Mouse (Mus musculus) MEL-GATA-1-ER (cell line): ENCODE measurements at regions not wholly inside any gene's neighbourhood (a gene's known extent, or its start where the extent isn't known, plus 50 kb on each side); places are given as distances from the start of the nearest gene placed in this dataset.
A peak's percentile ranks its signal among the peaks of the same experiment; 100 is the strongest.

Experiments used
- DNase-seq: peaks from one replicate; pipeline ENCODE4 v3.0.0-alpha.2; 2012; ENCODE audit warnings: low read depth; ENCODE audit errors: extremely low read depth

DNA sequence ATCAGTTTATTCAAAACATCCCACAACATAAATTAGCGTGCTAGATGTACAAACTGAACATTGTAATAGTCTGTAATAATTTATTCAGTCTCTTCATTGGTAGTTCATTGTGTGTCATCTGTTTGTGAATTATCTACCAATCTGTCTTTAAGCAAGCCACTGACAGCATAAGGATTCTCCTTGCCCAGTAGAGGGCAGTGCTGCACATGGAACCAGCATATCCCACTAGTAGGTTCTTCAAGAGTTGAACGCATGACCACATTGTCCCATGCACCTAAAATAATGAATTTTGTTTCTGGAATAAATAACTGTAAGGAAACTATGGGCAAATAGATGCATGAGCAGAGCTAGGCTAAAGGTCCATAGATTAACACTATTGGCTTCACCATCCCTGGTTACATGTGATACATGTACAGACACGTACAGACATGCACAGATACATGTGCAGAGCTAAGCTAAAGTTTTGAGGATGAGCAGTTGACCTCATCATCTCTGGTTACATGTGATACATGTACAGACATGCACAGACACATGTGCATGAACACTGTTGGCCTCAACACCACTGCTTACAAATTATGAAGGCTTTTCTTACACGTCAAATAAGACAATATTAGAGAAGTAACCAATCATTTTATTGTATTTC is 143.0 kb upstream of the Ctnnd2 start:
- peak; percentile 18 for DNase-seq

DNA sequence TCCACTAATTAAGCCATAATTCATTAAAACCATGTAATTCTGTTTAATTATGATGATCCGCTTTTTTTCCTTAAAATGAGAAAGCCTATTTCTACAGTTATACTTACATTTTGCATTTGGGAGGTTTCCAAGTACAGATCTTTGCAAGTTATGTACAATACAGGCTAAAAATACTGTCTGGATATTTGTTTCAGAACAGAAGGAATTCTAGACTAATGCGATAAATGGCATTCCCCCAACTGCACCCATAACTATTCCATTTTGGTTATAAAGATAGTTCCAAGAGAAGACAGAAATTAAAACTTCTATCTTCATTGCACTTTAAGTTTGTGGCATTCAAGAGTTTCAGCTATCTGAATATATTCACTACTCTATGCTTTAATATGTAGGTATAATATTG is 137.0 kb upstream of the Ctnnd2 start:
- no peak for DNase-seq

DNA sequence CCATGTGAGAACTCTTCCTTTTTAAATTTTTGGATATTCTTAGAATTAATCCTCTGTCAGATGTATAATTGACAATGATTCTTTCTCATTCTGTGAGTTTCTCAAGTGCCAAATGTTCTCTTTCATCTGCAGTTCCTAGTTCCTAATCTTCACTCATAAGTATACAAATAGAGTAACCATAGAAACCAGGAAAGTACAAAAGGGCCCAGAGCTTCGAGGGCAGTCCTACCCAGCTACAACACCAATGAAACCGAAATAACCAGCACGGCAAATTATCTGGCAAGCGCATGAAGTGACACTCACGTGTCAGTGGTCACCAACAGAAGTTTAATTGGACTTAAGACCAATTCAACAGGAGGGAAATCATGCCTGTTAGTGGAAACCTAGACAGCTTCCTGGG is 121.5 kb upstream of the Ctnnd2 start:
- no peak for DNase-seq

DNA sequence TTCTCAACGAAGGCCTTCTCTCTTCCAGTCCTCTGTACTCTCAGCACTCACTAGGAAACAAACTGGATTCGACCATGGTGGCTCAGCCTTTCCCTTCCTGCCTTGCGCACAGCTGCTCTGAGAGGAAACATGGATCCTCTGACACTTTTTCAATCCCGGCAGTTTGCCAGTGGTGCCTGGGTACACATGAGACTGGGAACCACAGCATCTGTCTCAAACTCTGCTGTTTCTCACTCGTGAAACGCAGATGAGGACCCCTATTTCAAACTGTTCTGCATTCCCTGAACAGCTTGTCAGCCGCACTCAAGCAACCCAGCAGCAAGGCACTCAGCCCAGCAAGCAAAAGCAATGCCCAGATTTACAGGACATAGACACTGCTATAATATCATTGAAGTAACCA is 112.6 kb upstream of the Ctnnd2 start:
- DNase-seq, result no peak

DNA sequence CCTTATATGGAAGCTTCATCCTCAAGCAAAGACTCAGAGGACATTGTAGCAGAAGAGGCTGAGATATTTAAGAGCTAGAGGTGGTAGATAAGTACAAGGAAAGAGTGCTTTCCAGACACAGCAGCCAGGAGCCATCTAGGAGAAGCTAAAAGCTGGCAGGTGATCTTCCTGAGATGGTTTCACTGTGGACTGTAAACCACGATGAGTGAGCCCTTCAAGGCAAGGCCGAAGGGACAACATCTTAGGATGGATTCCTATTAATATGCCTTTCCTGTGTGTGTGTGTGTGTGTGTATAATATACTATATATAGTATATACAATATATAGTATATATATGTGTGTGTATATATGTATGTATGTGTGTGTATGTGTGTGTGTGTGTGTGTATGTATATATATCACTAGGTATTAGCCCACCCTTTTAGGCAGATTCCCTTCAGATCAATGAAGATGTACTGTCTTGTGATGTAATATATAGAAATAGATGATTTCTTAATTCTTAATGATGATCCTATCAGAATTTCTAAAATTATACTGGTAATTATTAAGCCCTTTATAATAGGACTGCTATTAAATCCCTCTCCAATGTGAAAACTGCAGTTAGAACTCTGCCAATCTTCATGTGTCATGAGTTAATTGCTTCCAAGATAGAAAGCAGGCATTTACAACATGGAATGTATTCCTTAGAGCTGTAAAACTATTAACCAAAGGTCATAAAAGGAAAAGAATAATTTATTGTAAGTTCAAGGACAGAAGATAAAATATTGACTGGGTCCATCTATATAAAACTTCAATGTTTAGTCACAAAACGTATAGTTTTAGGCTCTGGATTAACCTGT is 111.7 kb upstream of the Ctnnd2 start:
- no peak for DNase-seq

DNA sequence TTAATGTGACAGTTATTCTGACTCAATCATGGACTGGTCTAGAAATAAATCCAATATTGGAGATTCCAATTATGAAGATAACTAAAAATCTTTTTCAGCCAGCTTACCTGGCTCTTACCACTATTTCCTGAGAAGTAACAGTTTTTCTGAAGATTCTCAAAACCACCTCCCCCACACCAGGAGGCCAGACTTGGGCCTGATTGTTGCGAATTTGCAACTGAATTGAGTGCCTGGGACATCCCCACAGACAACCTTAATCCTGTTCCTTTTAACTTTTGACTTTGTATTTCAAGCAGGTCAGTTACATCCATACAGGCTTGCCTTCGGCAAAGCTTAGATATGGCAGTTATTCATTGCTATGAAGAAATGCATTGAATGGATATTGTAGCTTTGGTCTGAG is 100.7 kb upstream of the Ctnnd2 start:
- DNase-seq, result no peak

DNA sequence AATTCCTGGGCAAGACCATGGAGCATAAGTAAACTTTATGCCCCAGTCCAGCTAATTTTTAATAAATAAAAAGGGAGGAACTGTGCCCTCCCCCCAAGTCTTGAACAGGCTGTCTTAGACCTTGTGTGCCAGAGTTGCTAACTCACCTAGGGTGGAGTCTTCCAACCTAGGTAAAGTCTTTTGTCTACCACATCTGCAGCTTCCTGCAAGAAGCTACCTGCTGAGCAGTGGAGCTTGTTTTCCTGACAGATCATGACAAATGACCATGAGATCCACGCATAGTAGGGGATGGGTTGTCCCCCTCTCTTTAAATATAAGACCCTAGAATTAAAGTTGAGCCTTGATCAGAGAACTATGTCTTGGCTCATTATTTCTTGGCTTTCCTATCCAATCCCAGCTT is 100.1 kb upstream of the Ctnnd2 start:
- no peak for DNase-seq

DNA sequence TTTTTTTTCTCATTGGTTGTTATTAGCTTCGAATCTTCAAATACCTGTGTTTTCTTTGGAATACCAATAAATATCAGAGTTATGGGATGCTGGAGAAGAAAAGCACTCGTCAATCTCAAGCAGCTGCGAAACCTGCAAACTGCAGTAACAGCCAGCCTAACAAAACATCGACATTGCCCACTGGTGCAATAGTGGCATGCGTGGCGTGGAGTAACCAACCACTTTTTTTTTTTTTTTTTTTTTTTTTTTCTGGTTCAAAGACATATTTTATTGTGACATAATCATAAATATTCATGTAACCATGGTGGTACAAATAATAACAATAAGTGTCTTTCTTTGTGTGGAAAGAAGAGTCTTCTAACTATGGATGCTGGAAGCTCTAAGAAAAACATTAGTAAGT is 85.3 kb upstream of the Ctnnd2 start:
- DNase-seq, result no peak

DNA sequence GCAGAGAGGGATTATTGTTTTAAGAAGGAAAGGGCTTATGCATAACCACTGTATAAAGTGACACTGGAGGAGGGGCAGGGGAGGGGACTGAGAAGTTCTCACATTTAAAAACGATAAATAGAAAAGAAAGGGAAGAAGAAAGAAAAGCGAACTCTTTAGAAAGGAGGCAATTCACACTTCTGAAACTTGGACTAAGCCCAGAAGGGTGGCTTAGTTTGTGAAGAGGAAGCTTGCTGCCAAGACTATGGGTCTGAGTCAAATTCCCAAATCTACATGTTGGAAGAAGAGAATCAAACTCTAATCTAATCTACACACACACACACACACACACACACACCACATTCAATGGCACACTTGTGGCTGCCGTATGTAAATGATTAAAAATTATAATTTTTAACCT is 50.3 kb upstream of the Ctnnd2 start:
- DNase-seq, result no peak
